Mouse (Mus musculus) gastrocnemius, adult 2 months (tissue): ENCODE data around the gene Gemin5. TPM values are rescaled to one million over a fixed set of nuclear protein-coding genes. Genes with fewer than 3 reads are reported as not detected.
A peak's percentile ranks its signal among the peaks of the same experiment; 100 is the strongest.
"Not testable (repeated sequence)": the region's sequence is repeated elsewhere in the genome, so short reads cannot be mapped to it uniquely, and the experiment has no call there.

Experiments used
- DNase-seq: peaks from one replicate; pipeline ENCODE4 v3.0.0; 2022
- H3K27ac ChIP-seq: fragments of 200-600 bp; 2 replicates; pipeline ENCODE4 v1.8.1; 2022; ENCODE audit warnings: mild to moderate bottlenecking
- H3K4me3 ChIP-seq: fragments of 200-600 bp; 2 replicates; pipeline ENCODE4 v1.8.1; 2022; ENCODE audit warnings: mild to moderate bottlenecking, moderate library complexity
- CTCF ChIP-seq: fragments of 200-600 bp; IDR thresholded peaks from 2 replicates; pipeline ENCODE4 v1.8.1; 2022; ENCODE audit warnings: antibody characterized with exemption, mild to moderate bottlenecking, moderate library complexity
- intact Hi-C: fragments of 180-260 bp; cut with DNase I; formaldehyde crosslinking; loops from one replicate; pipeline ENCODE4 v1.15.1; 2025
- long read RNA-seq, 2 experiments: library from polyadenylated mRNA; stranded (forward); transcript quantifications; one replicate each; pipeline ENCODE4 v2.0.0; 2021
- total RNA-seq, 2 experiments: library from RNA; stranded (reverse); gene quantifications; 2 replicates each; pipeline ENCODE4 v1.2.3; 2021

Gene Gemin5
- 10 to 100 TPM in 1 of 2 experiments, 1 to 10 TPM in 1; 8.7 to 10.9 TPM for total RNA-seq
- long read RNA-seq, experiment 1, full-length matches to known transcripts: 8 of 16 reads
- long read RNA-seq, experiment 1, partial matches to known transcripts: 4 of 16 reads
- long read RNA-seq, experiment 1, other reads (novel, unspliced or antisense): 4 of 16 reads
- long read RNA-seq, experiment 2, full-length matches to known transcripts: 2 of 9 reads
- long read RNA-seq, experiment 2, partial matches to known transcripts: 5 of 9 reads
- long read RNA-seq, experiment 2, other reads (novel, unspliced or antisense): 2 of 9 reads

DNA sequence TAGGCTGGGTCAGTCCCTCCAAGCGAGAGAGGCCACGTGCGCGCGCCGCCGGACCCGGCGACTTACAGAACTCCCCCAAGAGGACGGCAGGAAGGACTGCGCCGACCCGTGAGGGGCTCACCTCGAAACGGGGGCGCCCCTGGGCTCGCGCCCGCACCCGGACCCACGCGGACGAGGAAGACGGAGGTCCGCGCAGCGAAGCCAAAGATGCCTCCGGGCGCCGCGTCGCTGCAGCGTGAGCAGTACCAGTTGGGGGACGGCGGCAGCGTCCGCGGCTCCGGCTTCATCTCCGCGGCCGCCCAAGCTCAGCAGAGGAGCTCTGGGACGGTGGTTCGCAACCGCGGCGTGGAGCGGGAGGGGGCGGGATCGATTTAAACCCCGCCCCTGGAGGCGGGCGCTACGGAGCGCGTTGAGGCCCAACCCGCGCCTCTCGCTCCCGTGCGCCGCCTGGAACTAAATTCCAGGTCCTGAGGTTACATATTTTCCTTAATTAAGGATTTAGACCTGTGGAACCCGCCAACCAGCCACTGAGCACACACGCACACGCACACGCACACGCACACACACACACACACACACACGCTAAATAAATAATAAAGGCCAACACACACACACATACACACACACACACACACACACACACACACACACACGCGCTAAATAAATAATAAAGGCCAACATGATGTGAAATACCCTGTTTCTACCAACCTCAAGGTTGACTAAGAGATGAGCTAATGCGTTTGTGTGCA lies at the start of gene Gemin5:
Gene Gemin5 (minus strand): TSS at position 373 of the 749 bp plus-strand sequence.
- peak; percentile 89 for DNase-seq
- H3K4me3 ChIP-seq: peak within 1 kb of the TSS; percentile 85
- TF ChIP-seq CTCF: peak; percentile 11; the same call in 1 of the 2 replicates
- intact Hi-C loops: loop anchor here (5.0 kb wide), 1 partner anchor 51 kb away; no protein-coding TSS in a partner anchor
- H3K27ac ChIP-seq: peak within 1 kb of the TSS; percentile 91

DNA sequence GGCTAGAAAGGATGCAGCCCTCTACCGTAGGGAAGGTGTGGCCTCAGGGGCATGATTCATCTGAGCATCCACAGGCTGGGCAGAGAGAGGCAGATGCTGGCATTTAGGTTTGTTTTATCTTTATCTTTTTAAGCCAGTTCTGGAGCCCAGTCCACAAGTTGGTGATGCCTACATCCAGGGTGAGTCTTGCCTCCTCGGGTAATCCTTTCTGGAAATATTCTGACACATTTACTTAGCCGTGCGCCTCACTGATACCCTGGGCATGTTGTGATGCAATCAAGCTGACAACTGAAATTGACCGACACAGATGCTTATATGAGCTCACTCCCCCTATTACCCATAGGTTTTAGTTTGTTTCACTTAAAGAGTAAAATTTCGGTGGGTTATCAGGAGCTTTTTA lies 48.5 kb upstream of the Gemin5 start:
- DNase-seq: no peak
- Histone ChIP-seq H3K4me3 (peak overlapping the region; percentile 13; the same call in 1 of the 2 replicates), H3K27ac (no peak overlapping the region)
- intact Hi-C loops: no loop called here
- no peak for TF ChIP-seq CTCF

DNA sequence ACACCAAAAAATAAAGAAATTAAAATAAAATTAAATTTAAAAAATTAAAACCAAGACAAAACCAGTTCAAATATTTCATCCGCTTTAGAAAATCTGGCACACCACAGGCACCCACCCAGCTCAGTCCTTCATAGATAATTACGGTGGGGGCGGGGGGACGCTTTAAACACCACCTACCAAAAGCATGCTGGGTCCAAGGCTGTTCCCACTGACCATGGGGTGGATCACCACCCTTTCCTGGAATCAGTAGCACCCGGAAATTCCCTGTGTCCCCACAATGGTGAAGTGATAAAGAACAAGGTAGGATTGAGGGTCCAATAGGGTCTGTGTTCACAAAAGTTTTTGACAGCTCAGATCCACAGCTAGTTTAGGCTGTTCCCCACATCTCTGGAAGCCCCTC lies 47.5 kb upstream of the Gemin5 start:
- DNase-seq: no peak
- TF ChIP-seq CTCF: no peak
- intact Hi-C loops: no loop called here
- peak overlapping the region; percentile 88 for H3K4me3 ChIP-seq
- peak overlapping the region; percentile 92; the same call in 1 of the 2 replicates for H3K27ac ChIP-seq

DNA sequence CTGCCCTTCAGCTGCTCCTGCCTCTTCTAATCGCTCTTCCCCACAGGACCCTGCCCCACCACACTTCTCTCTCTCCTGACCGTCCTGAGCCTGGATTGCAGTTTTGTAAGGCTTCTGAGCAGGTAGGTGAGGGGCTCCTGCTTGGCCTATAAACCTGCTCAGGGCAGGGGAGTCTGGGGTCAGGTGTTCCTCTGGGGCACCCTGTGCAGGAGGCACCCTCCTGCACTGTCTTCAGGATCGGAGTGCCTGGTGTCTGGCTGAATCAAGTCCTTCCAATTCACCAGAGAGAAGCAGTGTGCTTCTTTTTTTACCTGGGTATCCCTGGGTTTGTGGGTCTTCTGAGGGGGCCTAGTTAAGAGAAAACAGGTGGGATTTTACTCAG lies 46.7 kb upstream of the Gemin5 start:
- DNase-seq, intact Hi-C loops: not testable (repeated sequence)
- Histone ChIP-seq H3K4me3 (peak overlapping the region; percentile 88), H3K27ac (peak overlapping the region; percentile 92)

DNA sequence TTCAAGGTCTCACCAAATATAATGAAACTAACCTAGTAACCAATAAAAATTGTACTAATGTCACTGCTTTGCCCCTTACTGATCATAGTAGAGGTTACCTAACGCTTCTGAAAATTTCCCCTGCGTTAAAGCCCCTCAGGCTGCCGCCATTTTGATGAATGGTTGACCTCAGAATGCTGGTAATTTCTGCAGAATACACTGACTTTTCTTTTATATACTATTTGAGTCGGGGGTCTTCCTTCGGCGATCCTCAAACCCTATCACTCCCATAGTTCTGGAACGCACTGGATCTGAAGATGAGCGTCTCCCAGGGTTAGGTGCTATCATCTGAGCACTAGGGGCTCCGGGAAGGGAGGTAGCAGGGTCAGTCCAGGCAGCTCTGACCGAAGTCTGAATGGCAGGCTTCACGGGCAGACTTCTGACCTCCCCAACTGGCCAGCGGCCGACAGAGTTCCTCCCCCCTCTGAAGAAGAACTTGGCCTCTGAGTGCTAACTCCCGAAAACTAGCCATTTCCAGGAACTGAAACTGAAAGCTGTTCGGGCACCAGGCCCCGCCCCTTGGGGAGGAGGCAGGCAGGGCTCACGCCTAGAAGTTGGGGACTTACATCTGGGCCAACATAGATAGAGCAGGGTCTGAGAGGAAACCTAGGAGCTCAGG lies 46.2 kb upstream of the Gemin5 start:
- TF ChIP-seq CTCF: no peak
- Histone ChIP-seq H3K4me3 (peak overlapping the region; percentile 88), H3K27ac (peak overlapping the region; percentile 92)
- DNase-seq: peak; percentile 92
- intact Hi-C loops: no loop called here

DNA sequence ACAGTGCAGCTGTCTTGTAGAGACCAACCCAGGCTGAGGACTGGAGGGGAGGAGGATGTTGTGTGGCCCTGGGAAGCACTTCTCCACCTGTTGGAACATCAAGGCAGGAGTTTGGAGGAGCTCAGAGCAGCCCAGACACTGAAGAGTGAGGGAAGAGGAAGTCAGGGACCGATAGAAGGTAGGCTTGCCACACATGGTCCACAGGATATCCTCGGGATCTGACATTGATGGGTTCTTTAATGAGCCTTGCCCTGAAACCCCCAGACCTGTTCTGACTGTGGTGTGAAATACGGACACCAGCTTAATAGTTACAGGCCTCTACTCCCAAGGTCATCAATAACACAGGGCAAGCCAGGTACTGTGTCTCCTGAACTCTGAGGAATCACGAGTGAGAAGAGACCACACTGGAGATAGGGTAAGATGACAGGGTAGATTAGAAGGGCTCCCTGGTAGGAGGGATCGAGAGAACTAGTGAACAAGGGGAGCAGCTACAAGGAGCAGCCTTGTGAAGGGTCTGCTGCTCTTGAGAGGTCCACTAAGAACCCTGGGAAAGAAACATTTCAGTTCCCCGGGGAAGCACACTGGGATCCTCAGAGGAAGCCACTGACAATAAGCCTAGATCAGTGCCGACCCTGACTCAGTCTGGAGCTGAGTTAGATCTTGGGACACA lies 45.5 kb upstream of the Gemin5 start:
- Histone ChIP-seq H3K27ac (peak overlapping the region; percentile 92), H3K4me3 (peak overlapping the region; percentile 88)
- no peak for DNase-seq
- TF ChIP-seq CTCF: no peak
- intact Hi-C loops: no loop called here

DNA sequence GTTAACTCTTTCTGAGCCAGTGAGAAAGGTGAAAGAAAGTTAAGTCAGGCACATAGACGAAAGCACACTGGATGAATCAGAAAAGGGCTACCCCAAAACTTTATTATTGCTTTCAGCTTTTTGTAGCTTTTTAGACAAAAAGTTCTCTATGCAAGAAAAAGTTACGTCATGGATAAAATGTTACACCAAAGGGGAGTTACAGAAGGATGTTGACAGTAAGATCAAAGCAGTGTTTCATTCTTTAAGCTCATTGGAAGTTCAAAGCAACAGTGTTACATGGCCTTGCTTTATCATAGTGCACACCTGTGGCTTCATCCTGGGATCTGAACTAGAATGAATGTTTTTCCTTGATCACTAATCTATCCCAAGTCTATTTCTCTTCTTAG lies 43.3 kb upstream of the Gemin5 start:
- DNase-seq: no peak
- intact Hi-C loops: no loop called here
- TF ChIP-seq CTCF: no peak
- Histone ChIP-seq H3K4me3 (peak overlapping the region; percentile 42), H3K27ac (peak overlapping the region; percentile 77)

DNA sequence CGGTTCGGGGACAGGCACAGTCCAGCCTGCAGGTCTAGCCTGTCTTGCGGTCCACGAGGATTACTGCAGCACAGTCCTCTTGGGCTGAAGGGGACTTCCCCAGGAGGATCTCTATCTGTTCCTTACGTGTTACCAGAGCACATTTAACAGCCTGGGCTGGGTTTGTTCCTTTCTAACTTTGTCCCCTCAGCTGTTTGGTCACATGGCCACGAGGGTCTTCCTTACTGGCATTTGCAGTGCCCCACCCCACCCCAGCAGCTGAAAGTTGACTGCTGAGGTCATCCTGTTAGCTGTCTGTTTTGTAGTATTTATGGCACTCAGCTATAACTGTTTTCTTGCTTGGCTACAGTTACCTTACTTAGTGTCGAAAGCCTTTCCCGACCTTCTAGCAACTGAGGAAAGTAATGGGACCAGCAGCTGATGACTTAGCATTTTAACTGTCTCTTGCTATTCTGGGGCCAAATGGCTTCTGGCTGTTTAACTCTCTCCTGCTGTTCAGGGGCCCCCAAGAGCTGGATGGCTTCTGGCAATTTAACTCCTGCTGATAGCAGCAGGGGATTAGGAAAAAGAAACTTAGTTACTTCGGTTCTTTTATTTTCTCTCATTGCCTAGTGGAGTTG lies 42.8 kb upstream of the Gemin5 start:
- no peak for TF ChIP-seq CTCF
- intact Hi-C loops: no loop called here
- Histone ChIP-seq H3K4me3 (peak overlapping the region; percentile 42), H3K27ac (peak overlapping the region; percentile 77)
- peak; percentile 51 for DNase-seq

DNA sequence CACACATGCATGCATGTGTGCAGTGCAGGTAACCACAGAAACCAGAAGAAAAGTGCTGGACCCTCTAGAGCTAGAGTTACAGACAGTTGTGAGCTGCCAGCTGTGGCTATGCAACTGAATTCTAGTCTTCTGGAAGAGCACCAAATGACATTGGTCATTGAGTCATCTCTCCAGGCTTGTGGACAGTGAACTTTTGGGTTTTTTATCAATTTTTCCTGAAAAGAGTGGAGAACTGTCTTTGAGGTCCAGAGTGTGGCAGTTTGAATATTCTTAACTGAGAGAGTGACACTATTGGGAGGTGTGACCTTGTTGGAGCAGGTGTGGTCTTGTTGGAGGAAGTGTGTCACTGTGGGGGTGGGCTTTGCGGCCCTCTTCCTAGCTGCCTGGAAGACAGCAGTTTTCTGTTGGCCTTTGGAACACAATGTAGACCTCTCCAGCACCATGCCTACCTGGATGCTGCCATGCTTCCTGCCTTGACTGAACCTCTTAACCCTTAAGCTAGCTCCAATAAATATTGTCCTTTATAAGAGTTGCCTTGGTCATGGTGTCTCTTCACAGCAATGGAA lies 42.1 kb upstream of the Gemin5 start:
- Histone ChIP-seq H3K27ac (peak overlapping the region; percentile 77), H3K4me3 (no peak overlapping the region)
- no peak for DNase-seq
- intact Hi-C loops: no loop called here
- TF ChIP-seq CTCF: no peak

DNA sequence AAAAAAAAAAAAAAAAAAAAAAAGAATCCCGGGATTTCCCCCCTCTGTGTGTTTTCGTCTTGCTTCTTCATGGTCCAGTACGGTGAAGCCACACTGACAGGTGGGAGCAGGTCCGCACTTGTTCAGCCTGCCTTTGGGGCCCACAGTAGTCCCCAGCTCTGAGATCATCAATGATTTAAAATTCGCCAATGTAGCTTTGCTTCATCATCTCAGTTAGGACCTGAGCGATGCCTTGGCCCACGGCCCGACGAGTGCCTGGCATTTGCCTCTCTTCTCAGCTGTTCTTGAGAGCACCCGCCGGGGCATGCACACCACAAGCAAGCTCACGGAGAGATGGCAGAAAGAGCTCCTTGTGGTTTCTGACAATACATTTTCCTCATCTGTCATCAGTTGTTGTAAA lies 32.7 kb upstream of the Gemin5 start:
- no peak for TF ChIP-seq CTCF
- peak; percentile 65 for DNase-seq
- Histone ChIP-seq H3K4me3 (peak overlapping the region; percentile 11; the same call in 1 of the 2 replicates), H3K27ac (no peak overlapping the region)
- intact Hi-C loops: no loop called here

DNA sequence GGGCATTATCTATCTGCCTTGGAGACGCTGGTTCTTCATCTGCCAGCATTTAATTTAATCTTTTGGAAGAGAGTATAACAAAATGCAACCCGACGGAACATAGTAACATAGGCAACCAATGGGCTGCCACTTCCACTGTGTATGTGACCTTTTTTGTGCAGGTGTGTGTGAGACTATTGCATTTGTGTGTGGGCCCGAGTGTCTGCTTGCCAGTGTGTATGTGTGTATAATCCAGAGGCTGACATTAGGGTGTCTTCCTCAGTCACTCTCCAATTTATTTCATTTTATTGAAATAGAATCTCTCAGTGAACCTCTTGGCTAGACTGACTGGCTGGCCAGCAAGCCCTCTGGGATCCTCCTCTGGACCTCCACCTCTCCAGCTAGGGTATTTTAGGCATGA lies 31.9 kb upstream of the Gemin5 start:
- Histone ChIP-seq H3K27ac (peak overlapping the region; percentile 95; the same call in 1 of the 2 replicates), H3K4me3 (peak overlapping the region; percentile 95)
- no peak for TF ChIP-seq CTCF
- DNase-seq: no peak
- intact Hi-C loops: no loop called here

DNA sequence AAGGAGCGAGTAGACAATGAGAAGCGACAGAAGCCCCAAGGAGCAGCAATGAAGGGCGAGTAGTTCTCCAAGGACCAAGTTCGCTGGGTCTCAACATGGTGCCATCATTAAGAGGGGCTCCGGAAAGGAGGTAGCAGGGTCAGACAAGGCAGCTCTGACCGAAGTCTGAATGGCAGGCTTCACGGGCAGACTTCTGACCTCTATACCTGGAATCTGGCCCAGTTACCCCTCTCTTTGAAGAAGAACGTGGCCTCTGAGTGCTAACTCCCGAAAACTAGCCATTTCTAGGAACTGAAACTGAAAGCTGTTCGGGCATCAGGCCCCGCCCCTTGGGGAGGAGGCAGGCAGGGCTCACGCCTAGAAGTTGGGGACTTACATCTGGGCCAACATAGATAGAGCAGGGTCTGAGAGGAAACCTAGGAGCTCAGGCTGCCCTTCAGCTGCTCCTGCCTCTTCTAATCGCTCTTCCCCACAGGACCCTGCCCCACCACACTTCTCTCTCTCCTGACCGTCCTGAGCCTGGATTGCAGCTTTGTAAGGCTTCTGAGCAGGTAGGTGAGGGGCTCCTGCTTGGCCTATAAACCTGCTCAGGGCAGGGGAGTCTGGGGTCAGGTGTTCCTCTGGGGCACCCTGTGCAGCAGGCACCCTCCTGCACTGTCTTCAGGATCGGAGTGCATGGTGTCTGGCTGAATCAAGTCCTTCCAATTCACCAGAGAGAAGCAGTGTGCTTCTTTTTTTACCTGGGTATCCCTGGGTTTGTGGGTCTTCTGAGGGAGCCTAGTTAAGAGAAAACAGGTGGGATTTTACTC lies 31.1 kb upstream of the Gemin5 start, which contains the start of the genes Igtp and Irgm2:
Gene Igtp (plus strand): TSS at position 328 of the 809 bp plus-strand sequence.
Gene Irgm2 (plus strand): TSS at position 390 of the 809 bp plus-strand sequence.
- H3K4me3 ChIP-seq: peak within 1 kb of the TSS; percentile 95
- peak; percentile 85 for DNase-seq
- H3K27ac ChIP-seq: peak within 1 kb of the TSS; percentile 95
- intact Hi-C loops: not testable (repeated sequence)
